Mouse (Mus musculus) midbrain, embryonic 16.5 days (tissue): ENCODE data around the gene Gpr35. TPM values are rescaled to one million over a fixed set of nuclear protein-coding genes. Genes with fewer than 3 reads are reported as not detected.

Experiments used
- ATAC-seq: fragments of 200-750 bp; cut with Nextera tagmentation; 2 replicates; pipeline ENCODE4 v1.8.0; 2017; ENCODE audit warnings: moderate TSS enrichment
- H3K27ac ChIP-seq: fragments of 300-500 bp; sonication (generic); 2 replicates; pipeline ENCODE4 v1.5.1; 2014; ENCODE audit warnings: mild to moderate bottlenecking, low read length, mixed read lengths
- H3K27me3 ChIP-seq: fragments of 300-500 bp; sonication (generic); 2 replicates; pipeline ENCODE4 v1.6.1; 2014; ENCODE audit warnings: low read depth, low read length, mixed read lengths; ENCODE audit not compliant: control insufficient read depth, insufficient read depth
- H3K36me3 ChIP-seq: fragments of 300-500 bp; sonication (generic); 2 replicates; pipeline ENCODE4 v1.6.1; 2014; ENCODE audit warnings: mild to moderate bottlenecking, low read length, moderate library complexity, mixed read lengths; ENCODE audit not compliant: control insufficient read depth, insufficient read depth
- H3K4me1 ChIP-seq: fragments of 300-500 bp; sonication (generic); 2 replicates; pipeline ENCODE4 v1.6.1; 2014; ENCODE audit warnings: mild to moderate bottlenecking, low read length, mixed read lengths; ENCODE audit not compliant: control insufficient read depth, insufficient read depth
- H3K4me2 ChIP-seq: fragments of 300-500 bp; sonication (generic); 2 replicates; pipeline ENCODE4 v1.6.1; 2014; ENCODE audit warnings: mild to moderate bottlenecking, low read length, mixed read lengths
- H3K4me3 ChIP-seq: fragments of 300-500 bp; sonication (generic); 2 replicates; pipeline ENCODE4 v1.5.1; 2014; ENCODE audit warnings: low read depth, mild to moderate bottlenecking, low read length, moderate library complexity, mixed read lengths
- H3K9ac ChIP-seq: fragments of 300-500 bp; sonication (generic); 2 replicates; pipeline ENCODE4 v1.6.1; 2014; ENCODE audit warnings: low read depth, low read length, mixed read lengths
- H3K9me3 ChIP-seq: fragments of 300-500 bp; sonication (generic); replicated peaks from 2 replicates; pipeline ENCODE4 v1.6.1; 2014; ENCODE audit warnings: mild to moderate bottlenecking, low read length, mixed read lengths; ENCODE audit not compliant: control insufficient read depth, poor library complexity, severe bottlenecking
- WGBS: fragments of 180-500 bp; shearing (Covaris S2); extraction: QIAGEN DNeasy Blood & Tissue Kit; methylation state at CpG from one replicate; pipeline ENCODE4 v1.1.7; 2014; 5-methylcytosine and 5-hydroxymethylcytosine counted together
- polyA plus RNA-seq: library from polyadenylated mRNA; unstranded; fragments of >200 nt; fragmentation: Nextera tagmentation; extraction: Ambion mirVana; gene quantifications from 2 replicates; pipeline ENCODE4 v1.2.1, GENCODE M21; 2015

The Gpr35 gene
- polyA plus RNA-seq, 1 experiment from 2014 or later, result 0.18 TPM

- no peak for ATAC-seq
- Histone ChIP-seq H3K27me3 (no peaks in the 10 kb centered on the region), H3K9ac (no peak overlapping the region), H3K27ac (no peak overlapping the region), H3K4me1 (no peaks in the 10 kb centered on the region), H3K4me3 (no peak overlapping the region), H3K9me3 (no peaks in the 10 kb centered on the region), H3K4me2 (no peak overlapping the region), H3K36me3 (no peaks in the 10 kb centered on the region)
- 85% methylated on average over 4 of the region's 4 CpGs for WGBS
These were observed 38.2 kb downstream of the Gpr35 start for GRCm38 (mm10) chr1:92988894-92989293.

- no peak overlapping the region for H3K9ac ChIP-seq
- H3K36me3 ChIP-seq, result no peaks in the 10 kb centered on the region
- H3K9me3 ChIP-seq, result no peaks in the 10 kb centered on the region
- H3K27me3 ChIP-seq, result no peaks in the 10 kb centered on the region
- H3K4me2 ChIP-seq, result no peak overlapping the region
- WGBS, result 78% methylated on average over 4 of the region's 4 CpGs
- no peak overlapping the region for H3K27ac ChIP-seq
- H3K4me3 ChIP-seq, result no peak overlapping the region
- H3K4me1 ChIP-seq, result no peaks in the 10 kb centered on the region
- no peak for ATAC-seq
These were observed 39.2 kb downstream of the Gpr35 start for GRCm38 (mm10) chr1:92989891-92990290.

GRCm38 (mm10) chr1:92992214-92992855, 41.7 kb downstream of the Gpr35 start:
- Histone ChIP-seq H3K27ac (no peak overlapping the region), H3K36me3 (no peaks in the 10 kb centered on the region), H3K9ac (no peak overlapping the region), H3K27me3 (no peaks in the 10 kb centered on the region), H3K9me3 (no peaks in the 10 kb centered on the region), H3K4me2 (no peak overlapping the region), H3K4me1 (no peaks in the 10 kb centered on the region), H3K4me3 (no peak overlapping the region)
- no peak for ATAC-seq
- 80% methylated on average over 6 of the region's 6 CpGs for WGBS

GRCm38 (mm10) chr1:92992880-92993279, 42.2 kb downstream of the Gpr35 start:
- WGBS, result 63% methylated on average over 2 of the region's 2 CpGs
- Histone ChIP-seq H3K4me1 (no peaks in the 10 kb centered on the region), H3K27me3 (no peaks in the 10 kb centered on the region), H3K9ac (no peak overlapping the region), H3K9me3 (no peaks in the 10 kb centered on the region), H3K4me2 (no peak overlapping the region), H3K4me3 (no peak overlapping the region), H3K36me3 (no peaks in the 10 kb centered on the region), H3K27ac (no peak overlapping the region)
- no peak for ATAC-seq

- H3K4me2 ChIP-seq, result no peak within 1 kb of the TSS
- H3K27ac ChIP-seq, result no peak within 1 kb of the TSS
- no peak within 1 kb of the TSS for H3K9ac ChIP-seq
- H3K27me3 ChIP-seq, result no peaks in the 10 kb centered on the region
- no peaks in the 10 kb centered on the region for H3K9me3 ChIP-seq
- H3K4me3 ChIP-seq, result no peak within 1 kb of the TSS
- no peak for ATAC-seq
- WGBS, result 84% methylated on average over 7 of the region's 7 CpGs
- H3K36me3 ChIP-seq, result no peaks in the 10 kb centered on the region
- H3K4me1 ChIP-seq, result no peaks in the 10 kb centered on the region
These were observed 55.4 kb downstream of the Gpr35 start, which contains the start of gene Aqp12 for GRCm38 (mm10) chr1:93006061-93006460. TSS of gene Aqp12 (plus strand) at chr1:93006334.

GRCm38 (mm10) chr1:93009196-93009595, 58.5 kb downstream of the Gpr35 start:
- H3K9me3 ChIP-seq, result no peaks in the 10 kb centered on the region
- no peaks in the 10 kb centered on the region for H3K4me1 ChIP-seq
- H3K4me3 ChIP-seq, result no peak overlapping the region
- no peak overlapping the region for H3K27ac ChIP-seq
- ATAC-seq, result no peak
- no peaks in the 10 kb centered on the region for H3K27me3 ChIP-seq
- 80% methylated on average over 4 of the region's 4 CpGs for WGBS
- H3K36me3 ChIP-seq, result no peaks in the 10 kb centered on the region
- no peak overlapping the region for H3K9ac ChIP-seq
- no peak overlapping the region for H3K4me2 ChIP-seq

- H3K4me1 ChIP-seq, result no peaks in the 10 kb centered on the region
- WGBS, result 32% methylated on average over 3 of the region's 3 CpGs
- H3K27me3 ChIP-seq, result no peaks in the 10 kb centered on the region
- H3K4me3 ChIP-seq, result no peak overlapping the region
- H3K36me3 ChIP-seq, result no peaks in the 10 kb centered on the region
- no peak overlapping the region for H3K4me2 ChIP-seq
- no peak for ATAC-seq
- H3K27ac ChIP-seq, result no peak overlapping the region
- H3K9me3 ChIP-seq, result no peaks in the 10 kb centered on the region
- H3K9ac ChIP-seq, result no peak overlapping the region
These were observed 60.1 kb downstream of the Gpr35 start for GRCm38 (mm10) chr1:93010731-93011130.

- ATAC-seq, result no peak
- Histone ChIP-seq H3K27ac (no peak overlapping the region), H3K4me1 (no peaks in the 10 kb centered on the region), H3K9me3 (no peaks in the 10 kb centered on the region), H3K4me3 (no peak overlapping the region), H3K27me3 (no peaks in the 10 kb centered on the region), H3K36me3 (no peaks in the 10 kb centered on the region), H3K9ac (no peak overlapping the region), H3K4me2 (no peak overlapping the region)
- 81% methylated on average over 7 of the region's 7 CpGs for WGBS
These were observed 61.5 kb downstream of the Gpr35 start for GRCm38 (mm10) chr1:93012103-93012585.

GRCm38 (mm10) chr1:93013367-93013766, 62.7 kb downstream of the Gpr35 start:
- H3K27ac ChIP-seq, result no peak overlapping the region
- no peak for ATAC-seq
- 78% methylated on average over 4 of the region's 4 CpGs for WGBS
- H3K36me3 ChIP-seq, result peaks cover 9% of the 10 kb centered on the region
- H3K4me1 ChIP-seq, result no peaks in the 10 kb centered on the region
- H3K27me3 ChIP-seq, result no peaks in the 10 kb centered on the region
- H3K4me2 ChIP-seq, result no peak overlapping the region
- H3K9me3 ChIP-seq, result no peaks in the 10 kb centered on the region
- no peak overlapping the region for H3K4me3 ChIP-seq
- H3K9ac ChIP-seq, result no peak overlapping the region
